Mouse (Mus musculus): ENCODE measurements around the gene Best2. TPM values are rescaled to one million over a fixed set of nuclear protein-coding genes. Genes with fewer than 3 reads are reported as not detected.

Best2 gene
- total and polyA plus RNA-seq, 3 experiments, result 0.04 to 0.13 TPM; not detected in 1

- Histone ChIP-seq H3K79me2 (ENCODE audit: control insufficient read depth, insufficient read depth, low read length, poor library complexity) (peaks cover 6% of the 10 kb centered on the region; the same call in 1 of the 2 replicates), H3K4me3 (ENCODE audit: control insufficient read depth in 1 of 2, insufficient read depth in 1 of 2, low read depth in 2 of 2, low read length in 2 of 2) (peak overlapping the region; percentile 39 to 55), H3K4me1 (ENCODE audit: control insufficient read depth in 1 of 2, insufficient read depth in 2 of 2, low read length in 2 of 2) (peaks cover 0 to 29% of the 10 kb centered on the region in 2 experiments; a peak in 3 of 4 replicates), H3K9me3 (replicated peaks; ENCODE audit: insufficient read depth, low read length) (no peaks in the 10 kb centered on the region), H3K9ac (ENCODE audit: control insufficient read depth, low read depth, low read length, poor library complexity, severe bottlenecking) (peak overlapping the region; percentile 87), H3K27ac (ENCODE audit: control insufficient read depth, low read depth, low read length) (no peak overlapping the region), H3K36me3 (ENCODE audit: control insufficient read depth in 1 of 2, insufficient read depth in 2 of 2, low read length in 2 of 2) (peaks cover 0 to 20% of the 10 kb centered on the region in 2 experiments; a peak in 2 of 4 replicates), H3K27me3 (ENCODE audit: control insufficient read depth in 1 of 2, insufficient read depth in 2 of 2, low read length in 2 of 2) (no peaks in the 10 kb centered on the region)
- DNase-seq (ENCODE audit: low read depth, low spot score), result peak; percentile 49
- peak; percentile 34; the same call in 1 of the 2 replicates for TF ChIP-seq TAL1 (IDR thresholded peaks at IDR 0.05; ENCODE audit: low read length)
- TF ChIP-seq NRF1 (IDR thresholded peaks at IDR 0.05; ENCODE audit: insufficient read depth, low read depth, low read length, poor library complexity, severe bottlenecking), result no peak
- no peak for TF ChIP-seq JUND (IDR thresholded peaks at IDR 0.05; ENCODE audit: low read depth, low read length)
Measured at GRCm38 (mm10) chr8:84989311-84989731, 25.0 kb downstream of the Best2 start.

DNA sequence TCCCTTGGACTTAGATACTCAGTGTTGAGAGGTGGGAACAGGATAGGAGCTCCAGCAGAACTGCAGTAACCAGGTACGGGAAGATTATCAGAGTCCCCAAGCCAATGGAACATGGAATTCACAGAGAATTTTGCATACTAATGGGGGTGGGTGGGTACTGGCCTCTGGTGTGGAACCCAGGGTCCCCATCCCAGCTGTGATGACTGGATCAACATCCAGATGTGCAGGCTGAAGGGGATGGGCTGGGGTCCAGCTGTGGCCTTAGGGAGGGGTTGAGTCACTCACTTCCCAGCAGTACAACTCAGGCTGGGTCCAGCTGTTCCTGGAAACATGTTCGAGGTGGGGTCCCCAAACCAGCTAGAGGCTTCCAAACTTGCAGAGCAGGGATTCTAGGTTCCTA lies 26.4 kb downstream of the Best2 start:
- no peaks in the 10 kb centered on the region for H3K27me3 ChIP-seq (ENCODE audit: control insufficient read depth in 1 of 2, insufficient read depth in 2 of 2, low read length in 2 of 2)
- H3K9me3 ChIP-seq (replicated peaks; ENCODE audit: insufficient read depth, low read length), result no peaks in the 10 kb centered on the region
- H3K27ac ChIP-seq (ENCODE audit: control insufficient read depth, low read depth, low read length), result no peak overlapping the region
- TF ChIP-seq RCOR1 (IDR thresholded peaks at IDR 0.05; ENCODE audit: low read depth, low read length) (no peak), MAFK (IDR thresholded peaks at IDR 0.05; ENCODE audit: borderline replicate concordance, low read depth, low read length) (no peak), POLR2AphosphoS2 (IDR thresholded peaks at IDR 0.05; ENCODE audit: low read length) (no peak)
- H3K4me1 ChIP-seq (ENCODE audit: control insufficient read depth in 1 of 2, insufficient read depth in 2 of 2, low read length in 2 of 2), result peaks cover 1 to 40% of the 10 kb centered on the region in 2 experiments
- H3K36me3 ChIP-seq (ENCODE audit: control insufficient read depth in 1 of 2, insufficient read depth in 2 of 2, low read length in 2 of 2), result peaks cover 0 to 33% of the 10 kb centered on the region in 2 experiments; a peak in 2 of 4 replicates
- no peak for DNase-seq (ENCODE audit: low read depth, low spot score)
- H3K9ac ChIP-seq (ENCODE audit: control insufficient read depth, low read depth, low read length, poor library complexity, severe bottlenecking), result no peak overlapping the region
- peaks cover 6% of the 10 kb centered on the region; the same call in 1 of the 2 replicates for H3K79me2 ChIP-seq (ENCODE audit: control insufficient read depth, insufficient read depth, low read length, poor library complexity)
- no peak overlapping the region for H3K4me3 ChIP-seq (ENCODE audit: control insufficient read depth in 1 of 2, insufficient read depth in 1 of 2, low read depth in 2 of 2, low read length in 2 of 2)

DNA sequence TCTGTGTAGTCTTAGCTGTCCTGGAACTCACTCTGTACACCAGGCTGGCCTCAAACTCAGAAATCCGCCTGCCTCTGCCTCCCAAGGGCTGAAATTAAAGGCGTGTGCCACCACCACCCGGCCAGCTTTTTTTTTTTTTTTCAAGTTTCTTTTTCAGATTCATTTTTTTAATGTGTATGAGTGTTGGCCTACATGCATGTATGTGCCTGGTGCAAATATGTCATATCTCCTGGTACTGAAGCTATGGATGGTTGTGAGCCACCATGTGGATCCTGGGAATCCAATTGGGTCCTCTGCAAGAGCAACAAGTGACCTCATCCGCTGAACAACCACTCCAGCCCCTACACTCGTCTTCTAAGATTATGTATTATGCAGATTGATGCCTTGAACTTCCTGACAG lies 26.9 kb downstream of the Best2 start:
- no peaks in the 10 kb centered on the region for H3K27me3 ChIP-seq (ENCODE audit: control insufficient read depth in 1 of 2, insufficient read depth in 2 of 2, low read length in 2 of 2)
- DNase-seq (ENCODE audit: low read depth, low spot score), result no peak
- H3K9me3 ChIP-seq (replicated peaks; ENCODE audit: insufficient read depth, low read length), result no peaks in the 10 kb centered on the region
- H3K9ac ChIP-seq (ENCODE audit: control insufficient read depth, low read depth, low read length, poor library complexity, severe bottlenecking), result no peak overlapping the region; the same call in none of the 2 replicates
- H3K36me3 ChIP-seq (ENCODE audit: control insufficient read depth in 1 of 2, insufficient read depth in 2 of 2, low read length in 2 of 2), result peaks cover 0 to 37% of the 10 kb centered on the region in 2 experiments; a peak in 2 of 4 replicates
- peaks cover 4 to 46% of the 10 kb centered on the region in 2 experiments for H3K4me1 ChIP-seq (ENCODE audit: control insufficient read depth in 1 of 2, insufficient read depth in 2 of 2, low read length in 2 of 2)
- TF ChIP-seq MAFK (IDR thresholded peaks at IDR 0.05; ENCODE audit: borderline replicate concordance, low read depth, low read length) (no peak), ZNF384 (IDR thresholded peaks at IDR 0.05; ENCODE audit: low read depth, low read length) (no peak), NELFE (IDR thresholded peaks at IDR 0.05; ENCODE audit: low read depth, low read length) (no peak), POLR2AphosphoS5 (IDR thresholded peaks at IDR 0.05; ENCODE audit: borderline replicate concordance, low read depth, low read length) (no peak)
- H3K4me3 ChIP-seq (ENCODE audit: control insufficient read depth in 1 of 2, insufficient read depth in 1 of 2, low read depth in 2 of 2, low read length in 2 of 2), result no peak overlapping the region
- peak overlapping the region; percentile 91 for H3K27ac ChIP-seq (ENCODE audit: control insufficient read depth, low read depth, low read length)
- peaks cover 6% of the 10 kb centered on the region; the same call in 1 of the 2 replicates for H3K79me2 ChIP-seq (ENCODE audit: control insufficient read depth, insufficient read depth, low read length, poor library complexity)

All from MEL (cell line).